Mouse (Mus musculus): Measurements from ENCODE around the gene Eif4a2.

DNA sequence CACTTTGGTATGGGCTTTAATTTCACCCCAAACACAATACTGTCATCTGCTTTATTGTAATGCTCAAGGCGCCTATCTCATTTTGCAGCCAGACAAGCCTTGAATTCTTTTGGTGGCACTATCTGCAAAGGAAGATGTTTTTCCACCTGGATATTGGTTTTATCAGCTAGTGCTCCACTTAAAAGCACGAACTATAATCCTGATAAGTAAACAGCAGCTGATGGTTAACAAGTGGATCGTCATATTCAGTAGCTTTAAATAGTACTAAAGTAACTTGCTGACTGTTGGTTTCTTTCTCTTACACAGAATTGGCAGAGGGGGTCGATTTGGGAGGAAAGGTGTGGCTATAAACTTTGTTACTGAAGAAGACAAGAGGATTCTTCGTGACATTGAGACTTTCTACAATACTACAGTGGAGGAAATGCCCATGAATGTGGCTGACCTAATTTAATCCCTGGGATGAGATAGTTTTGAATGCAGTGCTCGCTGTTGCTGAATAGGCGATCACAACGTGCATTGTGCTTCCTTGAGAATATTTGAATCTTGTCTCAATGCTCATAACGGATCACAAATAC, 5.7 kb downstream of the Eif4a2 start:
- no peak for TF ChIP-seq CTCF (conservative IDR thresholded peaks at IDR 0.05; ENCODE audit: low read length)
- no peak for TF ChIP-seq NANOG (IDR thresholded peaks at IDR 0.05; ENCODE audit: borderline replicate concordance, low read length)
- no peak for TF ChIP-seq POU5F1 (IDR thresholded peaks at IDR 0.05; ENCODE audit: borderline replicate concordance, low read length)

Measured in E14TG2a.4 (cell line).